8 mouse cellular contexts compared by ENCODE assay signal in the genomic region with DNA sequence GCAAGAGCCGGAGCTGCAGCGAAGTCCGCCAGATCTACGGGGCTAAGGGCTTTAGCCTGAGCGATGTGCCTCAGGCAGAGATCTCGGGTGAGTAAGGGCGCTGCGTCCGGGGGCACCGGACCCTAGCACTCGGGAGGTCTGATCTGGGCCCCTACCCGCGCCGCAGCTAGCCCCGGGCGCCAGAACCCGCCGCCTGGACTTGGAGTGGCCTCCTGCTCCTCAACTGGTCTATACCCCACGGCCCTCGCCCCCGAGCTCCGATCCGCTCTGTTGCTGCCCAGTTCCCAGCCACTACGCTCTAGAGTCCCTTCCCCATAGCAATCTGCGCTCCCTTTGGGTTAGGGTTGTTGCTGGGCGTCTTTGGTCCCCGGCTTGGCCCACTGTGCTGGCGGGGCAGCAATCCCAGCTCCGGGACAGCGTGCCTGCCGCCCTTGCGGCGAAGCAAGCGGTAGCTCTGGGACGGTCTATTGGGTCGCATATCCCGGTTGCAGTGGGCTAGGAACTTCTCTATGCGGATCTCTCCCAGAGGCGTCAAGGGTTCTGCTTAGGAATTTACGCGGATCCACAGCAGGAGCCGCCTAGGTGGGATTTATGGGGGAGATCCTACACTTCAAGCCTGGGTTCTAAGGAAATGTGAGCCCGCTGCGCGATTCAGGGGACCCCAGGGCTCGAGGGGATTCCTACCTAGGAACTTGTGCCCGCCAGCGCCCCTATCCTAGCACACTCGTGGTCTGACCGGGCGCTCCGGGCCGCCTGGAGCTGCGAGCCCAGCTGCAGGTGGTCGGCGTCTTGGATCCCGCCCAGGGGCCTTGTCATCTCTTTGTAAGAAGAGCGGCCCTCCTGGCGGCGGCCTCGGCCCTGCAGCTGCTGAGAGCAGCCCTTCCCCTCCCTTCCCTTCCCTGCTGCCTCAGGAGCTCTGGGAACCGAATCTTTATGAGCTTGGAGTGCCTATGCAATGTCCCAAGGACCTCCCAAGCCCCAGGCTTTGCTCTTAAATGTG. TPM values are rescaled to one million over a fixed set of nuclear protein-coding genes. Genes with fewer than 3 reads are reported as not detected.
DNase-seq lines count a peak whose midpoint lies in the region; ATAC-seq and TF ChIP-seq lines count a peak whose summit lies in the region.

No protein-coding gene starts in this region.

- peak overlapping the region; percentile 91 for H3K4me2 ChIP-seq in kidney, embryonic 14.5 days (replicated peaks; ENCODE audit: low read depth, low read length)
- peak overlapping the region; percentile 96 for H3K4me2 ChIP-seq in lung, postnatal 0 days (replicated peaks; ENCODE audit: low read depth, low read length)

- TF ChIP-seq CTCF in C2C12 (IDR thresholded peaks at IDR 0.05; ENCODE audit: control insufficient read depth, insufficient read depth, insufficient read length) = no peak
- TF ChIP-seq CTCF in heart, adult 2 months (IDR thresholded peaks at IDR 0.05) = peak; percentile 35
- peak; percentile 30 for TF ChIP-seq CTCF in lung, postnatal 0 days (IDR thresholded peaks at IDR 0.05)

- H3K9ac ChIP-seq in heart, adult 2 months (ENCODE audit: low read depth, low read length) = peak overlapping the region; percentile 83
- H3K9ac ChIP-seq in kidney, embryonic 14.5 days (ENCODE audit: low read depth, low read length) = peak overlapping the region; percentile 91
- H3K9ac ChIP-seq in lung, postnatal 0 days (replicated peaks; ENCODE audit: low read depth) = peak overlapping the region; percentile 34; the same call in 1 of the 2 replicates

- peaks cover 52% of the 10 kb centered on the region for H3K79me3 ChIP-seq in C2C12 (ENCODE audit: low read depth)

- intact Hi-C loops in heart, adult 2 months (cut with DNase I) = loop anchor here (1.0 to 2.0 kb wide), 2 partner anchors 46 to 60 kb away; no protein-coding TSS in a partner anchor

- H3K4me3 ChIP-seq in C2C12 (ENCODE audit: insufficient read depth, poor library complexity, severe bottlenecking) = peak overlapping the region; percentile 85
- H3K4me3 ChIP-seq in heart, adult 2 months = peak overlapping the region; percentile 62
- H3K4me3 ChIP-seq in kidney, embryonic 14.5 days (ENCODE audit: low read length) = peak overlapping the region; percentile 77
- peak overlapping the region; percentile 50 for H3K4me3 ChIP-seq in lung, postnatal 0 days (ENCODE audit: low read depth, low read length)

- H3K36me3 ChIP-seq in C2C12 (ENCODE audit: control insufficient read depth, insufficient read depth) = peaks cover 41% of the 10 kb centered on the region
- no peaks in the 10 kb centered on the region for H3K36me3 ChIP-seq in heart, adult 2 months (ENCODE audit: control insufficient read depth, insufficient read depth, low read length)
- H3K36me3 ChIP-seq in kidney, embryonic 14.5 days (ENCODE audit: control insufficient read depth, insufficient read depth, low read length) = peaks cover 8% of the 10 kb centered on the region; the same call in 1 of the 2 replicates
- no peaks in the 10 kb centered on the region for H3K36me3 ChIP-seq in lung, postnatal 0 days (ENCODE audit: insufficient read depth, low read length)

- peak; percentile 33 for ATAC-seq in kidney, embryonic 14.5 days (ENCODE audit: low FRiP score, low TSS enrichment)
- ATAC-seq in lung, postnatal 0 days = peak; percentile 18

- H3K79me2 ChIP-seq in C2C12 (ENCODE audit: control insufficient read depth, insufficient read depth) = peaks cover 58% of the 10 kb centered on the region
- no peaks in the 10 kb centered on the region for H3K79me2 ChIP-seq in heart, adult 2 months (replicated peaks; ENCODE audit: control insufficient read depth, insufficient read depth, low read length)

- TF ChIP-seq EP300 in heart, adult 2 months (IDR thresholded peaks at IDR 0.05; ENCODE audit: insufficient read depth, low read depth, low read length) = no peak
- no peak for TF ChIP-seq EP300 in lung, postnatal 0 days (IDR thresholded peaks at IDR 0.05)

- no peaks in the 10 kb centered on the region for H3K9me3 ChIP-seq in kidney, embryonic 14.5 days (ENCODE audit: control insufficient read depth, low read length)
- H3K9me3 ChIP-seq in lung, postnatal 0 days (ENCODE audit: low read length) = no peaks in the 10 kb centered on the region

- H3K27me3 ChIP-seq in C2C12 (ENCODE audit: control insufficient read depth, insufficient read depth, insufficient read length) = no peaks in the 10 kb centered on the region
- H3K27me3 ChIP-seq in heart, adult 2 months (ENCODE audit: control insufficient read depth, insufficient read depth, low read length) = no peaks in the 10 kb centered on the region; the same call in 1 of the 2 replicates
- peaks cover 6% of the 10 kb centered on the region; the same call in 1 of the 2 replicates for H3K27me3 ChIP-seq in kidney, embryonic 14.5 days (ENCODE audit: control insufficient read depth, insufficient read depth, low read length)
- H3K27me3 ChIP-seq in lung, postnatal 0 days (replicated peaks; ENCODE audit: insufficient read depth, low read length) = peaks cover 15% of the 10 kb centered on the region; the same call in 1 of the 2 replicates

- DNase-seq in ZHBTc4 (ENCODE audit: low read depth, low spot score) = peak; percentile 90
- DNase-seq in embryo, embryonic 10.5 days (ENCODE audit: low spot score) = peak; percentile 83
- peak; percentile 49 to 57 for DNase-seq in heart, adult 2 months
- DNase-seq in lung, postnatal 0 days (ENCODE audit: low spot score) = peak; percentile 67
- DNase-seq in right cerebral cortex, adult 2 months (ENCODE audit: low spot score in 2 of 2) = peak; percentile 40 to 61
- no peak for DNase-seq in spleen, postnatal 36 days (ENCODE audit: low spot score in 2 of 2)

- H3ac ChIP-seq in C2C12 (ENCODE audit: control insufficient read depth, insufficient read length, low read depth) = peak overlapping the region; percentile 98

- WGBS in heart, adult 2 months = 2% methylated on average over 62 of the region's 62 CpGs
- WGBS in kidney, embryonic 14.5 days = under 1% methylated on average over 62 of the region's 62 CpGs
- WGBS in lung, postnatal 0 days = 1% methylated on average over 58 of the region's 62 CpGs

- no peaks in the 10 kb centered on the region for H3K4me1 ChIP-seq in heart, adult 2 months (ENCODE audit: control insufficient read depth, insufficient read depth, low read length)
- peaks cover 11% of the 10 kb centered on the region; the same call in 1 of the 2 replicates for H3K4me1 ChIP-seq in kidney, embryonic 14.5 days (ENCODE audit: control insufficient read depth, insufficient read depth, low read length)
- H3K4me1 ChIP-seq in lung, postnatal 0 days (ENCODE audit: insufficient read depth, low read depth, low read length) = no peaks in the 10 kb centered on the region; the same call in 1 of the 2 replicates

- TF ChIP-seq POLR2A in heart, adult 2 months (IDR thresholded peaks at IDR 0.05; ENCODE audit: insufficient read depth, low read depth, low read length) = no peak

- H3K27ac ChIP-seq in heart, adult 2 months = peak overlapping the region; percentile 94
- peak overlapping the region; percentile 89 for H3K27ac ChIP-seq in kidney, embryonic 14.5 days (ENCODE audit: low read depth, low read length)
- H3K27ac ChIP-seq in lung, postnatal 0 days (ENCODE audit: low read length) = peak overlapping the region; percentile 47; the same call in 1 of the 2 replicates

TF ChIP-seq in C2C12, 6 proteins besides CTCF, POLR2A, EP300 and RAD21:
- TF ChIP-seq USF1 (IDR thresholded peaks at IDR 0.05; ENCODE audit: low read depth) (no peak), MYOD1 (IDR thresholded peaks at IDR 0.05; ENCODE audit: control insufficient read depth, insufficient read length, low read depth) (no peak), FOSL1 (IDR thresholded peaks at IDR 0.05; ENCODE audit: insufficient read depth, low read length, poor library complexity, severe bottlenecking) (no peak)

RNA-seq across cellular contexts. Expression of a gene that starts 0.9 kb away (rescaled TPM):
- 380 TPM for polyA plus RNA-seq in C2C12 (2012; fragmentation: generic; extraction: Trizol)
- total RNA-seq in heart, adult 2 months (2021) = 100 to 1,000 TPM; 428 to 505 TPM
- 249 and 279 TPM in 2 replicates for polyA plus RNA-seq in heart, adult 2 months (2012; rRNA removed)
- 46.1 and 55.6 TPM in 2 replicates for polyA plus RNA-seq in kidney, embryonic 14.5 days (2014; fragmentation: Nextera tagmentation; extraction: Ambion mirVana)
- 11.0 and 12.5 TPM in 2 replicates for polyA plus RNA-seq in lung, postnatal 0 days (2015; fragmentation: Nextera tagmentation; extraction: Ambion mirVana)

Comparison
In these comparisons a context has a peak if more than half of its experiments do, and no peak if none do; other contexts are left out.
1. DNase-seq: peak in ZHBTc4 (single experiment), embryo, embryonic 10.5 days (single experiment), heart, adult 2 months (2 of 2), lung, postnatal 0 days (single experiment) and right cerebral cortex, adult 2 months (2 of 2); none in spleen, postnatal 36 days (0 of 2).
2. H3K9ac ChIP-seq: peak in every context shown above with its lines; median percentile 91 in kidney, embryonic 14.5 days; 83 in heart, adult 2 months; 34 in lung, postnatal 0 days.
3. Peak in every context shown above with its lines, with median percentiles within 50 percentile points of each other: H3K4me3 ChIP-seq and H3K27ac ChIP-seq.